Mouse (Mus musculus) urinary bladder, adult 18-20 months (tissue): ENCODE measurements around the gene Tyw3.

Experiments used
- DNase-seq, 2 experiments: peaks; one replicate each; pipeline ENCODE4 v3.0.0; 2022; ENCODE audit warnings: low spot score in 2 of 2, mixed read lengths in 2 of 2

Tyw3 gene

DNA sequence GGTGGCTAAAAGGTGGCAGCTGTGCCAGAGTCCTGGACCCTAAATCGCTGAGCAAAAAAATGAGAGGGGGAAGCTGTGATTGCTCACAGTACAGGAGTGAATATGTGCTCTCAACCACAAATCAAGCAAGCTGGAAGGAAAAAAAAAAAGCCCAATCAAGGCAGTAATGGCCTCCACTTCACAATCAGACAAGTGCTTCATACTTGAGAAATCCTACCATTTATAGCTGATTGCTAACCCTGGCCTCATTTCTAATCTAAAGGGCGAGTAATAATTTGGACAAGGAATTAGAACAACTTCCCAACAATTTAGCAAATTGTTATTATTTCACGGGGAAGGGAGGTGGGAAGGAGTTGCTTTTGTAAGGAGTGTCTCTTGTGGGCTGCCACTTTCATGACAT, 31.5 kb downstream of the Tyw3 start:
- DNase-seq, result no peak

GRCm38 (mm10) chr3:154562192-154562591, 34.7 kb downstream of the Tyw3 start:
- DNase-seq, result no peak

- no peak for DNase-seq
These were observed 45.9 kb downstream of the Tyw3 start for GRCm38 (mm10) chr3:154551035-154551411.

GRCm38 (mm10) chr3:154550326-154551034, 46.4 kb downstream of the Tyw3 start:
- DNase-seq, result no peak

- DNase-seq, result no peak
These were observed 48.0 kb downstream of the Tyw3 start for GRCm38 (mm10) chr3:154548868-154549301.

- DNase-seq, result no peak
These were observed 49.1 kb downstream of the Tyw3 start for GRCm38 (mm10) chr3:154547549-154548426.

GRCm38 (mm10) chr3:154546234-154546633, 50.7 kb downstream of the Tyw3 start:
- DNase-seq, result no peak

DNA sequence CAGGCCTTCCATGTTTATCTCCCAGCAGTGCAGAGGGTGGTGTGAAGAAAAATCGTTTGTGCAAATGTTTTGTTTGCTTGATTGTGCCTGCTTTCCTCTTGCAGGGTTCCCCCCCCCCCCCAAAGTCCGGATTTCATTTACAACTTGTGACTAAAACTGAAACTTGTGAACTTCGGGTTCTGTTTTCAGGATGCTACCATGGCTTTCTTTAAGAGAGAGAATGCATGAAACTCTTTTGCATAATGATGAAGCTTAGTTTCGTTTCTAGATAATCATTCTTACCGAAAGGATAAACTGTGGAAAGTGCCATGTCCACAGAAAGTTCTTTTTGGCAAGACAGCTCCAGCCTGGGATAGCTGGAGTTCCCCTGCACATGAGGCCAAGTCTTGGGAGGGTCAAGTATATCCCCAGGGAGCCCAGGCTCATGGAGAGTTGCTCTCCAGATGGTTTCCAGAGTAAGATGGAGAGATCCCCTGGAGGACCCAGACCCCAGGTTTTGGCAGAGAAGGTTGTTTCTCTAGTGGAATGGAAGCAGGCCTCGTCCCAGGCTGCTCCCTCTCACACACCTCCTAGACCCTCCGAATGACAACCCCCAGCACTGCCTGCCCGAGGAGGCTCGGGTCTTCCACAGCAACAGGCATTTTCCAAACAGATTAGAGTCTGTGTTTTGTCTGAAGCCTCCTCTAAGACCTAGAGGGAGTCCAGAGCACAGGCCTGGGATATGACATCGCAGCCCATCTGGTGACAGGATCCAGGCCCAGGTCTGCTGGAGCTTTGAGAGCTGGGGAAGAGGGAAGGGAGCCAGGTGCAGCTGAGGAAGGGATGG, 56.6 kb downstream of the Tyw3 start:
- DNase-seq, result no peak

- DNase-seq, result no peak
These were observed 60.8 kb downstream of the Tyw3 start for GRCm38 (mm10) chr3:154536134-154536533.

DNA sequence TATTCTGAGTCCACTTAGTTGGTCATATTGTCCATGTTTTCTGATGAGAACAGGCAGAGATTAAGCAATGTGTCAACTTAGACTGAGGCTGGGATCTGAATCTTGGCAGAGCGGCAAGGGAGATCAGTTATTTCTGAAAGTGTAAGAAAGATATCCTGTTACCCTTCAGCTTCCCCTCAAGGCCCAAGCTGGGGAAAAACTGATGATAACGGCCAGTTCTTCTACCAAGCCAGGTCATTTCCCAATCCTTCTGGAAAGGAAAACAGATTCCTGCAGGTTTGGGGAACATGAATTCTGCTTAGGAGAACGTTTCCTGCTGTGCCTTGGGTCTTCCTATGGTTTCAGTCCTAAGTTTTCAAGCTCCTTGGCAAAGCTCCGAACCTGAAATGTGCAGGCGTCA, 63.7 kb downstream of the Tyw3 start:
- DNase-seq, result peak in 1 of 2 experiments; percentile 2

DNA sequence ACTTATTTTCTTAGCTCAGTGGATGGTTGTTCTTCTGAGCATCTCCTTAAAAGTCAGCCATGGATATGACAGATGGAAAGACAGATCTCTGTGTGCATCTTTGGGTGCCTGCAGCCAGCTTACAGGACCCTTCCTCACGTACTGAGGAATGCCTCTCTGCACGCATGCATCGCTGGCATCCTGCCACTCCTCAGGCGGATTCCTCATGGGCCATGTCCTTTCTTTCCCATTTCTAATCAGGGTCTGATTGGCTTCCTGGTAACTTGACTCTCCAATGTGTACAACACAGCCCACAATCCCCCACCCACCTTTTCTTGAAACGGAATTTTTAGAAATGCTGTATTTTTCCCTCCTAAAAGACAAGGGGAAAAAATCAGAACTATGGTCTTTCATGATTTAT, 67.9 kb downstream of the Tyw3 start:
- no peak for DNase-seq

DNA sequence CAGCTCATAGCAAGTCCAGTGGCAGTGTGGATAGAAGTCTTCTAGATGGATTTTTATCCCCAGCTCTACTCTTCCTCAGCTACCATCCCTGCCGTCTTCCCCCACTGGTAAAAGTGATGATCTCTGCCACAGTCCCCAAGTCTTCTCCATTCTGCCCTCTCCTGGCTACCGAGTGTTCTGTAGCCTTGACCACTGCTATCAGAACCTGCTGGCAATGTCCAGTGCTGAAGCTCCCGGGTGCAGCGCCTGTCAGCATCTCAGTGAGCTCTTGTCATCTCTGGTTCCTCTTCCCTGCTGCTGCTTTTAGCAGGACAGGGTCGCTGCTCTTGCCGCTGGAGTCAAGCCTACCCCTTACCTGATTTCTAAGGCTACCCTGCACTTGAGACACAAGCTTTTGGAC, 70.3 kb downstream of the Tyw3 start:
- DNase-seq, result no peak
